Mouse (Mus musculus): ENCODE measurements around the gene Igf1r. TPM values are rescaled to one million over a fixed set of nuclear protein-coding genes. Genes with fewer than 3 reads are reported as not detected.

Gene Igf1r
- polyA plus RNA-seq, 1 experiment, result 16.9 TPM

DNA sequence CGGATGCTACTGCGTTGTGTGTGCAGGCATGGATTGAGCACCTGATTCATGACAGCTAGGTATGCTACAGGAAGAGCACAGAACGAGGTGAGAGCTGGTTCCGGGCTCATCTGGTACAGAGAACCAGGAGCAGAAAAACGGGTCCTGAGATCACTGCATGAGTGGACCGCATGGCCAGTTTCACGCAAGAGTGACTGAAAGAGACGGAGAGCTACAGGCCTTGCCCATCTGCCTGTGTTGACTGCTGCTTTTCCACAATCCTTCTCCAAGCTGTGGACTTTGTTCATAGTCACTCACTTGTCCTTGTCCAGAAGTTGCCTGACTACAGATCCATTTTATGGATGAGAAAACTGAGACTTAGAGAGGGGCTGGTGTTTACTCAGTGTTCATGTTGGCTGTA lies 111.5 kb downstream of the Igf1r start:
- Histone ChIP-seq H3K4me3 (replicated peaks; ENCODE audit: extremely low read depth, low read depth, low read length) (no peak overlapping the region), H3K4me1 (ENCODE audit: control insufficient read depth, insufficient read depth, low read length) (peaks cover 12% of the 10 kb centered on the region)
- 89% methylated on average over 8 of the region's 8 CpGs for WGBS
- no peak for DNase-seq
- TF ChIP-seq POLR2A (IDR thresholded peaks at IDR 0.05; ENCODE audit: borderline replicate concordance, extremely low read depth, low read depth, low read length) (no peak), CTCF (IDR thresholded peaks at IDR 0.05; ENCODE audit: insufficient read depth, low read length) (no peak)

DNA sequence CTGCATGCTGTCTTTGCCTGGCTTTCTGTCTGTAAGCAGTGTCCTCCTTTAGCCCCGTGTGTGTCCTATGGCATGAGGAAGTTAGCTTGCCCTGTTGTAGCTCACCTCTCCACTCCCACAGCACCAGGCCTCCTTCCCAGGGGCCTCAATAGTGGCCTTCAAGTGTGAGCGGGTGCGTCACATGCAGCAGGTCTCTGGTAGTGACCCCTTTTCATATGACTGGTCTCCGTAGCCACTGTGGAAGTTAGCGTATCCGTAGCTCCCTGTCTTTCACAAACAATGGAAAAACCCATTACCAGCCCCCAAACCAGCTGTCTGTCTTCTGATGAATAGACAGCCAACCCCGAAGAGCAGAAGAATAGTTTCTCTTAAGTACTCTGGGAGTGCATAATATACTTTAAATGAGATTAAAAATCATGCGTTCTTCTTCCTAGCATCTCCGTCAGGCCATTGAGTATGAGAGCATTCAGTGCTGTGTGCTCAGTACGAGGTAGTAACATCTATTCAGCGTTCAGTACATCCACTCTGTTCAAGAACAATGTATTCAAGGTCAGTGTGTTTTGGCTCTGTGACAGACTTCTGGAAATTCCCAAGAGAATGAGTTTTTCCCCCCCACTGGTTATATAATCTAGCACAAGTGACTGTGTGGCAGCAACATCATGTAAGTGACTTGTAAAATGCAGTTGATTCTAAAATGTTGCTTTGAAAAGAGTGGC lies 112.2 kb downstream of the Igf1r start:
- 30% methylated on average over 11 of the region's 11 CpGs for whole genome bisulfite sequencing

DNA sequence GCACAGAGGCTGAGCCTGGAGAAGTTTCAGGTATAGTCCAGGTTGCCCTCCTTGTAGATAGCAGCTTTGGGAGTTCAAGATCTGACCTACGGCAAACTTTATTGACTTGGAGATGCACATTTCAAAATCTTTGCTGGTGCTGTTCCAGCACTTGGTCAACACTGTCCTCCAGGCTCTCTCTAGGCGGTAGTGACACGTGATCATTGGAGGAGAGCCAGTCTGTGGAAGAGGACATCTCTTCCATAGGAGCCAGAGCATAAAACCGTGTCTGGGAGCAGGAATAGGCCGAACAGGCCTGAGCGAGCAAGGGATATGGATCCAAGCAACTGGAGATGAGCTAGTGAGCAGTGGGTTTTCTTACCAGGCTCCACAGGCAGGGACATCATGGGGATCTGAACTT lies 113.3 kb downstream of the Igf1r start:
- no peak for DNase-seq
- 48% methylated on average over 6 of the region's 6 CpGs for WGBS

More for the DNA sequence above, 112.2 kb downstream of the Igf1r start:
- no peak for DNase-seq
- peaks cover 12% of the 10 kb centered on the region for H3K4me1 ChIP-seq (ENCODE audit: control insufficient read depth, insufficient read depth, low read length)
- H3K4me3 ChIP-seq (replicated peaks; ENCODE audit: extremely low read depth, low read depth, low read length), result no peak overlapping the region
- no peak for TF ChIP-seq CTCF (IDR thresholded peaks at IDR 0.05; ENCODE audit: insufficient read depth, low read length)
- TF ChIP-seq POLR2A (IDR thresholded peaks at IDR 0.05; ENCODE audit: borderline replicate concordance, extremely low read depth, low read depth, low read length), result no peak

DNA sequence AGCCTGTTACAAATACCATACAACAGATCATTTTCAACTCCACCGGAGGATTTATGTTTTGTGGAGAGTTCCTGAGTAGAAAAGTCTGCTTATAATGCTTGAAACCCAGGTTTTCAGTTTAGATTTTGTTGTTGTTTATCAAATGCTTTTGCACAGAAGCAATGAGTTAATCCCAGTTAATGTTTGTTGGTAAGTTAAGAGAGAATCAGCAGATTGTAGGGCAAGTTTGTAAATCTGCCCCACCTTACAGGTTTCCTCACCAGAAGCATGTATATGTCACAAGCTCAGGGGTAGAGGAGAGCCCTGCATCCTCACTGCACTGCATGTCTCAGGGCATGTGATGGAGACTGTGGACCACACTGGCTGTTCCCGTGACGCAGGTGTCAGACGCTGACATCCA lies 114.7 kb downstream of the Igf1r start:
- WGBS, result 96% methylated on average over 4 of the region's 4 CpGs
- Histone ChIP-seq H3K4me1 (ENCODE audit: control insufficient read depth, insufficient read depth, low read length) (peaks cover 15% of the 10 kb centered on the region), H3K4me3 (replicated peaks; ENCODE audit: extremely low read depth, low read depth, low read length) (no peak overlapping the region)
- DNase-seq, result no peak
- TF ChIP-seq POLR2A (IDR thresholded peaks at IDR 0.05; ENCODE audit: borderline replicate concordance, extremely low read depth, low read depth, low read length) (no peak), CTCF (IDR thresholded peaks at IDR 0.05; ENCODE audit: insufficient read depth, low read length) (no peak)

More for the DNA sequence above, 113.3 kb downstream of the Igf1r start:
- no peak for TF ChIP-seq POLR2A (IDR thresholded peaks at IDR 0.05; ENCODE audit: borderline replicate concordance, extremely low read depth, low read depth, low read length)
- TF ChIP-seq CTCF (IDR thresholded peaks at IDR 0.05; ENCODE audit: insufficient read depth, low read length), result no peak
- Histone ChIP-seq H3K4me3 (replicated peaks; ENCODE audit: extremely low read depth, low read depth, low read length) (no peak overlapping the region), H3K4me1 (ENCODE audit: control insufficient read depth, insufficient read depth, low read length) (peaks cover 15% of the 10 kb centered on the region)

DNA sequence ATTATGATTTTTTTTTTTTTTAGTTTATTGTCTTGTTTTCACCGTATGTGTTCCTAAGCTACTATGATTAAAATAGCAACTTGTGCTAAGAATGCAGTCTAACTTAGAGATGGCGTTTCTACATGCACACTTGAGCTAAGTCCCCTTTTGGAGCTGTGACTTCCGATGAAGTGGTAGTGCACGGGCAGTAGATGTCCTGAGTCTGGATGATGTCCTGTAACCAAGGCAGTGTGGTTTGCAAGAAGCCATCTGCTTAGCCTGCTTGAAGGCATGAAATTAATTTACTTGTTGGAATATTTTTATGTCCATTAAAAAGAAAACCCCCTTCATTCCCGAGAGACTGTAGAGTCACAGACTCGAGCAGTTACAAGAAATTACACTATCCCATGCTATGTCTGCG lies 116.7 kb downstream of the Igf1r start:
- Histone ChIP-seq H3K4me3 (replicated peaks; ENCODE audit: extremely low read depth, low read depth, low read length) (no peak overlapping the region), H3K4me1 (ENCODE audit: control insufficient read depth, insufficient read depth, low read length) (peaks cover 12% of the 10 kb centered on the region)
- 73% methylated on average over 7 of the region's 7 CpGs for WGBS
- TF ChIP-seq CTCF (IDR thresholded peaks at IDR 0.05; ENCODE audit: insufficient read depth, low read length) (no peak), POLR2A (IDR thresholded peaks at IDR 0.05; ENCODE audit: borderline replicate concordance, extremely low read depth, low read depth, low read length) (no peak)
- DNase-seq, result no peak

DNA sequence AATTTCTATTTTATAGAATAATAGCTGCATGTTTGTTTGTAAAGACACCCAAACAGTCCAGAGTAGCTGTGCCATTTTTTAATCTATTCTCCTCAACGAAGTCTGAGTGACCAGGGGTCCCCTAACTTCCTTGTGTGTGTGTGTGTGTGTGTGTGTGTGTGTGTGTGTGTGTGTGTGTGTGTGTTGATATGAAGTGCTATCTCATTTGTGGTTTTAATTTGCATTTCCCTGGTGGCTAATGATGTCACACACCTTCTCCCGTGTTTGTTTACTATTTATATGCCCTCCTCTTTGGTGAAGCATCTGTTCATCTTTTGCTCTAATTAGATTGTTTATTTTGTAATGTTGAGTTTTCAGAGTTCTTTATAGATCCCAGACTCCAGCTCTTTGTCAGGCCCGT lies 117.4 kb downstream of the Igf1r start:
- Histone ChIP-seq H3K4me1 (ENCODE audit: control insufficient read depth, insufficient read depth, low read length) (peaks cover 5% of the 10 kb centered on the region; the same call in 1 of the 2 replicates), H3K4me3 (replicated peaks; ENCODE audit: extremely low read depth, low read depth, low read length) (no peak overlapping the region)
- no peak for DNase-seq
- 17% methylated on average over 3 of the region's 3 CpGs for WGBS
- TF ChIP-seq CTCF (IDR thresholded peaks at IDR 0.05; ENCODE audit: insufficient read depth, low read length), result no peak
- no peak for TF ChIP-seq POLR2A (IDR thresholded peaks at IDR 0.05; ENCODE audit: borderline replicate concordance, extremely low read depth, low read depth, low read length)

DNA sequence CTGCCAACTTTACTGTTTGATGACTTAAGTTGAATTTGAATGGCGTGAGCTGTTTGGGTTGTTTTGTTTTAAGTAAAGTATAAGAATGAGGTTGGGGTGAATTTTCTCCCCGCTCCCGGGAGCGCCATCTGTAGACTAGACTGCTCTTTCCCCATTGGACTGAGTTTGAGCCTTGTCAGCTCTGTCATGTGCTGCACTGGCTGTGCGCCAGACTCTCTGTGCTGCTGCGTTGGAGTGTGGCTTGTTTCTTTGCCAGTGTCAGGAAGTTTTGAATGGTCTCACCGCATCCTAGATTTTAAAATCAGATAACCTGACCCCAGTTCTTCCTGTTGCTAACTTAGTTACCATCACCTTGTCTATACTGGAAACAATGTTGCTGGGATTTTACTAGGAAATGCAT lies 118.0 kb downstream of the Igf1r start:
- 4% methylated on average over 7 of the region's 7 CpGs for WGBS
- TF ChIP-seq POLR2A (IDR thresholded peaks at IDR 0.05; ENCODE audit: borderline replicate concordance, extremely low read depth, low read depth, low read length) (no peak), CTCF (IDR thresholded peaks at IDR 0.05; ENCODE audit: insufficient read depth, low read length) (0 out of 2 replicates have a peak, but pooled peaks have one; percentile 8)
- peaks cover 7% of the 10 kb centered on the region for H3K4me1 ChIP-seq (ENCODE audit: control insufficient read depth, insufficient read depth, low read length)
- DNase-seq, result peak; percentile 55
- H3K4me3 ChIP-seq (replicated peaks; ENCODE audit: extremely low read depth, low read depth, low read length), result no peak overlapping the region

DNA sequence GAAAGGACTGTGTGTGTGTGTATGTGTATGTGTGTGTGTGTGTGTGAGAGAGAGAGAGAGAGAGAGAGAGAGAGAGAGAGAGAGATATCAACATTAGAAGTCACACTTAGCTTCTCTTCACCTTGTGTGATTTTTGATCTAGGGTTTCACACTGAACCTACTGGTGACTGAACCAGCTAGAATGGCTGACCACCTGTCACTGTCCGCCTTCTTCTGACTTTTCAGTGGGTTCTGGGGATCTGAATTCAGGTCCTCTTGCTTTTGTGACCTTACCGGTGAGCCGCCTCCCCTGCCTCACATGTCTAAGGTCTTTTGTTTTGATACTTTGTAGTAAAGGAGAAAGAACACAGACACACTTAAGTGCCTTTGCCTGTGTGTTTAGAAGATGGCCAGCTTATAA lies 118.4 kb downstream of the Igf1r start:
- WGBS, result 79% methylated on average over 3 of the region's 3 CpGs
- peaks cover 7% of the 10 kb centered on the region for H3K4me1 ChIP-seq (ENCODE audit: control insufficient read depth, insufficient read depth, low read length)
- TF ChIP-seq POLR2A (IDR thresholded peaks at IDR 0.05; ENCODE audit: borderline replicate concordance, extremely low read depth, low read depth, low read length) (no peak), CTCF (IDR thresholded peaks at IDR 0.05; ENCODE audit: insufficient read depth, low read length) (no peak)
- no peak overlapping the region for H3K4me3 ChIP-seq (replicated peaks; ENCODE audit: extremely low read depth, low read depth, low read length)
- no peak for DNase-seq

DNA sequence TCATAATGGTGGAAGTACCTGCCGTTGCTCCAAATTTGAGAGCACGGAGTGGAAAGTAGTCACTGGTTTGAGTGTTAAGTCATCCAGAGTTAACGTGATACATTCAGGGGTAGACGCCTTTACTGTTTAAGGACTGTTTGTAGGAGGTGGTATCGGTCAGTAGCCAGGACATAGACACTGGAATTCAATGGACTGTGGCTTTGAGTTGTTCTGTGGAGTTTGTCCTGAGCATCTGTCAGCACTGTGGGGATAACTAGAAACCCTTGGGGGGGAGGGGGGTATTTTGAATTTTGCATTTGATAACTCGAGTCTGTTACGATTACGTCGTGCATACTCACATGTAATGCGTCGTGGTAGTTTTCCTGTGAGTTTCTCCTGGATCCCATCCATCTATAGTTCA lies 119.1 kb downstream of the Igf1r start:
- Histone ChIP-seq H3K4me1 (ENCODE audit: control insufficient read depth, insufficient read depth, low read length) (peaks cover 7% of the 10 kb centered on the region), H3K4me3 (replicated peaks; ENCODE audit: extremely low read depth, low read depth, low read length) (no peak overlapping the region)
- TF ChIP-seq CTCF (IDR thresholded peaks at IDR 0.05; ENCODE audit: insufficient read depth, low read length) (no peak), POLR2A (IDR thresholded peaks at IDR 0.05; ENCODE audit: borderline replicate concordance, extremely low read depth, low read depth, low read length) (no peak)
- no peak for DNase-seq
- WGBS, result 96% methylated on average over 11 of the region's 11 CpGs

Measured in lung, adult 2 months (tissue).